Mouse (Mus musculus) leukemia stem cell, adult 10-12 weeks (primary cell): ENCODE data around the gene Gm5935. TPM values are rescaled to one million over a fixed set of nuclear protein-coding genes. Genes with fewer than 3 reads are reported as not detected.

Experiments used
- polyA plus RNA-seq: library from polyadenylated mRNA; stranded (reverse); fragments of >175 nt; gene quantifications from 2 replicates; pipeline ENCODE4 v1.2.3, GENCODE M21; 2012; ENCODE audit warnings: low replicate concordance

Gm5935 gene
- polyA plus RNA-seq = not detected in 2 replicates

GRCm38 (mm10) chrX:24775064-24775463 is at the start of gene Gm5935:
Gene Gm5935 (minus strand): TSS chrX:24775164.

Other genes starting within 250 kb of the Gm5935 start
- not detected in 2 replicates for gene Gm4297, start 200.3 kb downstream of the Gm5935 start, polyA plus RNA-seq